Mouse (Mus musculus): ENCODE measurements at regions not wholly inside any gene's neighbourhood (a gene's known extent, or its start where the extent isn't known, plus 50 kb on each side); places are given as distances from the start of the nearest gene placed in this dataset.

DNA sequence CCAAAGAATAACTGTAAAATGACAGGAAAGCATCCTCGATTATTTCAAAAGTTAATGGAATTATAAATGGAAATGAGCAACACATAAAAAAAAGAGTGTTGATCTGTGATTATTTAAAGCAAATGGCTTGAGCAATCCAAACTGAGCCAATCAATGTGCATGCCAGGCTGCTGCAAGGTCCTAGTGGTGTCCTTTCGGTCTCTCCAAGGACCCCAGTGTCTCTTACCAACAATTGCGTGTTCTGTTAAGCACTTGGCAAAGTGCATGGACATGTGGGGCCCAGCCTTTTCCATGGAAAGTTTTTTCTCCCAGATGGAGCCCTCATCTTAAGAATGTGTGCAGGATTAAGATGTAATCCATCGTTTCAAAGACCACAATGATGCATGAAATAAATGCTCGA, 90.0 kb upstream of the Sfrp2 start:
- DNase-seq (ENCODE audit: extremely low read depth, low read depth, low spot score), result no peak
- WGBS, result 87% methylated on average over 5 of the region's 5 CpGs

DNA sequence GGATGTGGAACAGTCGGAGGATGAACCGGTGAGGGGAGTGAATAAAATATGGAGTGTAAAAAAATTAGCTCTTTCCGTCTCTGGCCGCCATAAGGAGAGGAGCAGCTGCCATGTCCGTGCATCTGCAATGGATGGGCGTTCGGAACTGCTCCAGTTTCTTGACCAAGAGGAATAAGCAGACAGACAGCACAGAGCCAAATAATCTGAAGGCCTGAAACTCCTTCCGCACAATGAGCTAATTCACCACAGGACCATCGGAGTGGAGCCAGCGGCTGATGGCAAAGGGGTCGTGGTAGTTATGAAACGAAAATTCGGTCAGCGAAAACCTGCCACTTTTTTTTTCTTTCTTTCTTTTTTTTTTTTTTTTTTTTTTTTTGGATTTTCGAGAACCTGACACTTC, 79.5 kb upstream of the Sfrp2 start:
- TF ChIP-seq POLR2A (IDR thresholded peaks at IDR 0.05; ENCODE audit: extremely low read depth, insufficient read depth, low read length) (no peak), CTCF (IDR thresholded peaks at IDR 0.05; ENCODE audit: low read depth, low read length) (no peak)
- DNase-seq (ENCODE audit: extremely low read depth, low read depth, low spot score), result no peak
- Histone ChIP-seq H3K4me1 (ENCODE audit: control insufficient read depth, insufficient read depth, low read length) (no peaks in the 10 kb centered on the region), H3K4me3 (ENCODE audit: insufficient read depth, low read depth, low read length) (no peak overlapping the region), H3K27me3 (ENCODE audit: control insufficient read depth, insufficient read depth, low read length) (no peaks in the 10 kb centered on the region), H3K79me2 (ENCODE audit: control insufficient read depth, insufficient read depth, low read length) (no peaks in the 10 kb centered on the region), H3K9ac (ENCODE audit: low read depth, low read length) (no peak overlapping the region), H3K27ac (replicated peaks; ENCODE audit: insufficient read depth, low read depth, low read length) (no peak overlapping the region), H3K36me3 (ENCODE audit: control insufficient read depth, insufficient read depth, low read length) (no peaks in the 10 kb centered on the region)
- WGBS, result 92% methylated on average over 15 of the region's 15 CpGs

More for the DNA sequence above, 90.0 kb upstream of the Sfrp2 start:
- Histone ChIP-seq H3K4me3 (ENCODE audit: insufficient read depth, low read depth, low read length) (no peak overlapping the region), H3K36me3 (ENCODE audit: control insufficient read depth, insufficient read depth, low read length) (no peaks in the 10 kb centered on the region), H3K79me2 (ENCODE audit: control insufficient read depth, insufficient read depth, low read length) (no peaks in the 10 kb centered on the region), H3K9ac (ENCODE audit: low read depth, low read length) (no peak overlapping the region), H3K27me3 (ENCODE audit: control insufficient read depth, insufficient read depth, low read length) (0 out of 2 replicates have a peak, but pooled peaks cover 2% of the 10 kb centered on the region), H3K4me1 (ENCODE audit: control insufficient read depth, insufficient read depth, low read length) (no peaks in the 10 kb centered on the region), H3K27ac (replicated peaks; ENCODE audit: insufficient read depth, low read depth, low read length) (no peak overlapping the region)
- TF ChIP-seq POLR2A (IDR thresholded peaks at IDR 0.05; ENCODE audit: extremely low read depth, insufficient read depth, low read length) (no peak), CTCF (IDR thresholded peaks at IDR 0.05; ENCODE audit: low read depth, low read length) (no peak)

DNA sequence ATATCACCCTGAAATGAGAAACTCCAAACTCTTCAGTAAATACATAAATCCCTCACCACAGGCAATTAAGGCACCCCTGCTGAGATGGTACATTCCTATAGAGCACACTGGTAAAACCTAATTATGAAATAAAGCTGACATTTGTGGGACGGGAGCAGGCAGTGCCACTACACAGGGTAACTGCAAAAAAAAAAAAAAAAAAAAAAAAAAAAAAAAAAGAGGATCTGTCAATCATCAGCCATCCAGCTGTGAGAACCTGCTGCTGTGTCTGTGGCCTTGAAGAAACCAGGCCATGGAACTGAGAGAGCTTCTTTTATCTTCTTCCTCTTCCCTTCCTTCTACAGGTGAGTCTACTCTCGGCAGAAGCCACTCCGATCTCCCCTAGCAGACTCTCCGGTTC, 78.6 kb upstream of the Sfrp2 start:
- WGBS, result 84% methylated on average over 4 of the region's 4 CpGs
- TF ChIP-seq POLR2A (IDR thresholded peaks at IDR 0.05; ENCODE audit: extremely low read depth, insufficient read depth, low read length) (no peak), CTCF (IDR thresholded peaks at IDR 0.05; ENCODE audit: low read depth, low read length) (no peak)
- H3K36me3 ChIP-seq (ENCODE audit: control insufficient read depth, insufficient read depth, low read length), result no peaks in the 10 kb centered on the region
- no peaks in the 10 kb centered on the region for H3K27me3 ChIP-seq (ENCODE audit: control insufficient read depth, insufficient read depth, low read length)
- H3K79me2 ChIP-seq (ENCODE audit: control insufficient read depth, insufficient read depth, low read length), result no peaks in the 10 kb centered on the region
- no peaks in the 10 kb centered on the region for H3K4me1 ChIP-seq (ENCODE audit: control insufficient read depth, insufficient read depth, low read length)
- no peak overlapping the region for H3K4me3 ChIP-seq (ENCODE audit: insufficient read depth, low read depth, low read length)
- H3K9ac ChIP-seq (ENCODE audit: low read depth, low read length), result no peak overlapping the region
- DNase-seq (ENCODE audit: extremely low read depth, low read depth, low spot score), result no peak
- H3K27ac ChIP-seq (replicated peaks; ENCODE audit: insufficient read depth, low read depth, low read length), result no peak overlapping the region

DNA sequence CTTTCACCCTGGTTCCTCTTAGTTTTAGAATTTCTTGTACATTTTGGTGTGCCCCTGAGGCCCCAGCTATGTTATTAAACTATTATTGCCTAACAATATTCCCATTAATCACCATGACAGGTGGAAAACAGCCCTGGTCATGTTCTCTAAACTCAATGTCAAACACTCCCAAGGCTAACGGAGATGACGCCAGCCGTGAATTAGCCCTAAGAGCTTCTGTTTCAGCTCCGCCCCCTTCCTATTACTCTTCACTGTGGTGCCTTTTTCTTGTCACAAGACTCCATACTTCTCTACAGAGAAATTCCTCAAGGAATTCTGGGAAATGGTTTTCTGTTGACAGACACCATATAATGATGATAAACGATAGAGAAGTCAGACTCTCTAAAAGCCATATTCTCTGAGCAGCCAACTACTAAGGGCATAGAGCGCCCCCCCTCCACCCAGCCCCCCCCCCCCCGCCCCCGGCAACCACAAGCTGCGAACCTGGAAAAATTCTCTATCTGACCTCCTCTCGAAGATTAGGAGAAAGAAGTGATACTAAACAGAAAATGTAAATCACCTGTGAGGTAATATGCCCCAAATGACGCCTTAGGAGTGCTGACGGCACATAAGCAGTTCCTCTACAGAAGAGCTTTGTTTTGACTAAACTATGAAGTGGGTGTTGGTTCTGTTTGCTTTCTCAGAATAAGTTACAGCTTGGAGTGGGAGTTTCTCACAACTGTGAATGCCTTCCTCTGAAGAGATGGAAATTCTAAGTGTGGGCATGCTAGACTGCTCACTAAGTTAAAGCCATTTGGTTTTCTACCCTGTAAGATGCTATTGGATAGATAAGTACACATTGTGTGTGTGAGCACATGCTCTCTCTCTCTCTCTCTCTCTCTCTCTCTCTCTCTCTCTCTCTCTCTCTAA, 76.8 kb upstream of the Sfrp2 start:
- no peak for DNase-seq (ENCODE audit: extremely low read depth, low read depth, low spot score)
- Histone ChIP-seq H3K79me2 (ENCODE audit: control insufficient read depth, insufficient read depth, low read length) (no peaks in the 10 kb centered on the region), H3K27ac (replicated peaks; ENCODE audit: insufficient read depth, low read depth, low read length) (no peak overlapping the region), H3K27me3 (ENCODE audit: control insufficient read depth, insufficient read depth, low read length) (no peaks in the 10 kb centered on the region), H3K4me3 (ENCODE audit: insufficient read depth, low read depth, low read length) (no peak overlapping the region), H3K9ac (ENCODE audit: low read depth, low read length) (no peak overlapping the region), H3K36me3 (ENCODE audit: control insufficient read depth, insufficient read depth, low read length) (no peaks in the 10 kb centered on the region), H3K4me1 (ENCODE audit: control insufficient read depth, insufficient read depth, low read length) (no peaks in the 10 kb centered on the region)
- WGBS, result 74% methylated on average over 12 of the region's 12 CpGs
- TF ChIP-seq CTCF (IDR thresholded peaks at IDR 0.05; ENCODE audit: low read depth, low read length) (no peak), POLR2A (IDR thresholded peaks at IDR 0.05; ENCODE audit: extremely low read depth, insufficient read depth, low read length) (no peak)

DNA sequence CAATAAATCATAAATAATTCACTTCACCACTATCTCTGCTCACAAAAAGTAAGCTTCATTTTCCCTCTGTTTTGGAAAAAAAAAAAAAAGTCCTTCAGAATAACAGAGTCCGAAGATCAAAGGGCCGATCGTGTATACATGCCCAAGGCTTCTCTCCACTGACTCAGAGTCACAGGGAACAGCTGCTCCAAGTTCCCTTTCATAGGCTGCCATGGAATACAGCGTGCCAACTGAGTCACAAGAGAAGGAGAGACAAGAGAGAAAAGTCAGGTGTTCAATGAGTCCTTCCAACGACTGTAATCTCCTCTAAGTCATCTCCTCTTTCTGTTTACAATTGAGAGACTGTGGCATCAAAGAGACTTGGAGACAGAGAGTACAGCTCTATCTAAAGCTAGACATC, 71.6 kb upstream of the Sfrp2 start:
- 65% methylated on average over 5 of the region's 5 CpGs for WGBS
- no peaks in the 10 kb centered on the region for H3K27me3 ChIP-seq (ENCODE audit: control insufficient read depth, insufficient read depth, low read length)
- no peak for DNase-seq (ENCODE audit: extremely low read depth, low read depth, low spot score)
- TF ChIP-seq CTCF (IDR thresholded peaks at IDR 0.05; ENCODE audit: low read depth, low read length) (no peak), POLR2A (IDR thresholded peaks at IDR 0.05; ENCODE audit: extremely low read depth, insufficient read depth, low read length) (no peak)
- no peaks in the 10 kb centered on the region for H3K79me2 ChIP-seq (ENCODE audit: control insufficient read depth, insufficient read depth, low read length)
- H3K27ac ChIP-seq (replicated peaks; ENCODE audit: insufficient read depth, low read depth, low read length), result no peak overlapping the region
- H3K4me3 ChIP-seq (ENCODE audit: insufficient read depth, low read depth, low read length), result no peak overlapping the region
- no peaks in the 10 kb centered on the region for H3K36me3 ChIP-seq (ENCODE audit: control insufficient read depth, insufficient read depth, low read length)
- no peaks in the 10 kb centered on the region for H3K4me1 ChIP-seq (ENCODE audit: control insufficient read depth, insufficient read depth, low read length)
- no peak overlapping the region for H3K9ac ChIP-seq (ENCODE audit: low read depth, low read length)

DNA sequence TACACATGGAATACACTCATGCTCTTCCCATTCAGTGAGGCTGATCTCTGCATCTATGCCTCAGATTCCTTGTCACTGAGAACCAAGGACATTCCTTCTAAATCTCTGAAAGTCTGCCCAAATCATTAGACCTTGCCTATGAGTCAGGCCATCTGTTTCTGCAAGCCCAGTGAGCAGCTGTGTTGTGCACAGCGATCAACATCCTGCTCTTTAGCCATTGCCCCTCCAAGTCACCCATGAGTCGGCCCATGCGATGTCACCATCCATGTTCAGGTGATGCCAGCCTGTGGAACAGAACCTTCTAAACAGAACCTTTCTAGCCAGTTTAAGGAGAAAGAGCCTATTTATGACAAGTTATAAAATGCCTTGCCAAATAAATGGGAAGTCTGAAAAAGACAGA, 66.4 kb upstream of the Sfrp2 start:
- H3K27ac ChIP-seq (replicated peaks; ENCODE audit: insufficient read depth, low read depth, low read length), result no peak overlapping the region
- H3K27me3 ChIP-seq (ENCODE audit: control insufficient read depth, insufficient read depth, low read length), result 0 out of 2 replicates have a peak, but pooled peaks cover 2% of the 10 kb centered on the region
- H3K36me3 ChIP-seq (ENCODE audit: control insufficient read depth, insufficient read depth, low read length), result no peaks in the 10 kb centered on the region
- no peaks in the 10 kb centered on the region for H3K79me2 ChIP-seq (ENCODE audit: control insufficient read depth, insufficient read depth, low read length)
- no peaks in the 10 kb centered on the region for H3K4me1 ChIP-seq (ENCODE audit: control insufficient read depth, insufficient read depth, low read length)
- H3K4me3 ChIP-seq (ENCODE audit: insufficient read depth, low read depth, low read length), result no peak overlapping the region
- no peak overlapping the region for H3K9ac ChIP-seq (ENCODE audit: low read depth, low read length)
- WGBS, result 89% methylated on average over 3 of the region's 3 CpGs
- DNase-seq (ENCODE audit: extremely low read depth, low read depth, low spot score), result no peak
- TF ChIP-seq POLR2A (IDR thresholded peaks at IDR 0.05; ENCODE audit: extremely low read depth, insufficient read depth, low read length) (no peak), CTCF (IDR thresholded peaks at IDR 0.05; ENCODE audit: low read depth, low read length) (no peak)
